Mouse (Mus musculus) megakaryocyte, embryonic 14.5 days (primary cell): ENCODE measurements around the gene Camk1. TPM values are rescaled to one million over a fixed set of nuclear protein-coding genes. Genes with fewer than 3 reads are reported as not detected.
A peak's percentile ranks its signal among the peaks of the same experiment; 100 is the strongest.
"Not testable (repeated sequence)": the region's sequence is repeated elsewhere in the genome, so short reads cannot be mapped to it uniquely, and the experiment has no call there.

Source experiments
- H3K27me3 ChIP-seq: replicated peaks from 2 replicates; pipeline ENCODE3; 2012; ENCODE audit warnings: inconsistent platforms
- H3K36me3 ChIP-seq: replicated peaks from 2 replicates; pipeline ENCODE3; 2012; ENCODE audit warnings: low read length, inconsistent platforms, mixed read lengths
- H3K4me1 ChIP-seq: 2 replicates; pipeline ENCODE4 v1.6.1; 2012; ENCODE audit warnings: inconsistent platforms
- H3K4me3 ChIP-seq: replicated peaks from 2 replicates; pipeline ENCODE3; 2012; ENCODE audit warnings: moderate library complexity, mild to moderate bottlenecking, inconsistent platforms
- H3K9me3 ChIP-seq: 2 replicates; pipeline ENCODE4 v1.6.1; 2012; ENCODE audit warnings: inconsistent platforms
- FLI1 ChIP-seq: IDR thresholded peaks from 2 replicates; pipeline ENCODE4 v1.6.1; 2012; ENCODE audit warnings: low read length, inconsistent platforms, mixed read lengths
- GATA1 ChIP-seq: IDR thresholded peaks from 3 replicates; pipeline ENCODE4 v1.6.1; 2012; ENCODE audit warnings: mixed read lengths, low read length, inconsistent platforms, borderline replicate concordance
- polyA plus RNA-seq: library from polyadenylated mRNA; stranded (reverse); fragments of >175 nt; gene quantifications from 2 replicates; pipeline ENCODE4 v1.2.3, GENCODE M21; 2012; ENCODE audit warnings: low replicate concordance; ENCODE audit not compliant: insufficient read depth

Camk1 gene
- polyA plus RNA-seq, 1 experiment = 31.4 TPM

DNA sequence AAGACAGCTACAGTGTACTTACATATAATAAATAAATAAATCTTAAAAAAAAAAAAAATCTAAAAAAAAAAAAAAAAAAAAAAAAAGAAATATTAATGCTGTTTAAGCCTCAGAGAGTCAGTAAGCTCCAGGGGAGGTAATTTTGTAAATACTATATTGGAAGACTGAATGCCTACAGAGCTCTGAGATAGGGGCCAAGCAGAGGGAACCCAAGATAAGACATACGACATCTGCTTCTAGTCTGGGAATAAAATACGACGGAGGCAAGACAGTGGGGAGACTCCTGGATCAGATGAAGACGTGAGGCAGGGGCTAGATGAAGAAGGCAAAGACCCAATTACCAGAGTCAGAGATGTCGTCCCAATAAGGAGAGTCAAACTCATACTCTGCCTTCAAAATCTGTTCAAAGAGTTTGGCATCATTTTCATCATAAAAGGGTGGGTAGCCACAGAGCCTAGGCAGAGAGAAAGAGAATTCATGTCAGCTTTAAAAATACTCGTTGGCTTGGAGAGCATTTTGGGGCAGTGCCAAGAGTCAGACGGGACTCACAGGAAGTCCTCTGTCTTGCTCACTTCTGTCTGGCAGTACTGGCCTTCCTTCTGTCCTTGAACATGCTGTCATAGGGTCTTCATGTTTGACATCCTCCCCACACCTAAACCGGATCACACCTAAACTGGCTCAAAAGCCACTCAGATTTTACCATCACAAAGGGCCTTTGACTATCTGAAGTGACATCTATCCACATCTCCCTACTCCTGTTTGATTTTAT lies 6.7 kb downstream of the Camk1 start:
- H3K9me3 ChIP-seq = no peaks in the 10 kb centered on the region
- TF ChIP-seq GATA1 = no peak
- TF ChIP-seq FLI1 = no peak
- no peak overlapping the region for H3K4me3 ChIP-seq
- peaks cover 48% of the 10 kb centered on the region for H3K4me1 ChIP-seq
- peaks cover 5% of the 10 kb centered on the region for H3K27me3 ChIP-seq
- H3K36me3 ChIP-seq = peaks cover 86% of the 10 kb centered on the region

DNA sequence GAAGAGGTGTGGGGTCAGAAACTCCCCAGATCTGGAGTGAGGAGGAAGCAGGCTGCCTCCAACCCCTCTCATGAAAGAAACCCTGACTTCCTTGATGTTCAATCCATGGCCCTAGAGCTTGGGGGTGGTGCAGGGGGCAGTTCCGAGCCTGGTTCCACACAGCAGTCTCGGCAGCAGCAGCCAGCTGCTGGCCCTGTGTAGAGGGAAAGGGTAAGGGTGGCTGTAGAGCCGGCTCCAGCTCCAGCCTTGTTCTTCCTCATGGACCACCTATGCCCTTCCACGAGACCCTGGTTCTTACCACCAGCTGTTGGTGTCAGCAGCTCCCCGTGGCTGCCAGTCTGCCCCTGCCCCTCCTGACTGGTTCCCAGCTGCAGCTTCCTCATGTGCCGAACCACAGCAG lies 9.6 kb downstream of the Camk1 start:
- H3K4me1 ChIP-seq = peaks cover 48% of the 10 kb centered on the region

DNA sequence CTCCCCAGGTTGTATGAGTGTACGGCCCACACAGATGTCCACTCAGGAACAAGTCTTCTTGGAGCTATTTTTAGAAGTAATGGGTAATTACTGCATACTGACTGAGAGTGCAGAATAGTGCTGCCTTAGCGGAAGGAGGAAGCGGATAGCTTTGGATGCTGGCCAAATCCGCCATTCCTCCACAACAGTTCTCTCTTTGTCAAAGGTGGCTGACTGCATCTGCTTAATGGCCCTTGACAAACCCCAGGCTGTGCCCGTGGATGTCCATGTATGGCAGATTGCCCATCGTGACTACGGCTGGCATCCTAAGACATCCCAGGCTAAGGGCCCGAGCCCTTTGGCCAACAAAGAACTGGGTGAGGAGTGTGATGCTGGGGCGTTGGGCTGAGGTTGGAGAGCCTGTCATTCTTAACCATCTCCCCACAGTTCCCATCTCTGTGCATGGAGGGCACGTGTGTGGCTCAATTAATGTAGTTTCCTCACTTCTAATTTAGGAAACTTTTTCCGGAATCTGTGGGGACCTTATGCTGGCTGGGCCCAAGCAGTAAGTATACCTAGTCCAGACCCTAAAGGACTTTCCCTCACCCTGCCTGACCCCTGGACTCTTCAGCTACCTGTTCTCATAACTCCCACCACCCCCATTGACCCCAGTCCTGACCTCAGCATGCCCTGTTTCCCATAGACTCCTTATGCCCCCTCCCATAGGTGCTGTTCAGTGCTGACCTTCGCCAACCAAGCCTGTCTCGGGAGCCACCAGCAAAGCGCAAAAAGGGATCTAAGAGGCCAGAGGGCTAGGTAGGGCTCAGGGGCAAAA lies 10.4 kb downstream of the Camk1 start:
- Histone ChIP-seq H3K27me3 (no peaks in the 10 kb centered on the region), H3K4me3 (no peak overlapping the region), H3K4me1 (peaks cover 54% of the 10 kb centered on the region), H3K9me3 (no peaks in the 10 kb centered on the region), H3K36me3 (peaks cover 90% of the 10 kb centered on the region)
- TF ChIP-seq FLI1 = no peak
- no peak for TF ChIP-seq GATA1

More for the DNA sequence above, 9.6 kb downstream of the Camk1 start:
- Histone ChIP-seq H3K4me3 (no peak overlapping the region), H3K9me3 (no peaks in the 10 kb centered on the region), H3K36me3 (peaks cover 90% of the 10 kb centered on the region), H3K27me3 (peaks cover 1% of the 10 kb centered on the region)
- TF ChIP-seq GATA1 (no peak), FLI1 (no peak)

DNA sequence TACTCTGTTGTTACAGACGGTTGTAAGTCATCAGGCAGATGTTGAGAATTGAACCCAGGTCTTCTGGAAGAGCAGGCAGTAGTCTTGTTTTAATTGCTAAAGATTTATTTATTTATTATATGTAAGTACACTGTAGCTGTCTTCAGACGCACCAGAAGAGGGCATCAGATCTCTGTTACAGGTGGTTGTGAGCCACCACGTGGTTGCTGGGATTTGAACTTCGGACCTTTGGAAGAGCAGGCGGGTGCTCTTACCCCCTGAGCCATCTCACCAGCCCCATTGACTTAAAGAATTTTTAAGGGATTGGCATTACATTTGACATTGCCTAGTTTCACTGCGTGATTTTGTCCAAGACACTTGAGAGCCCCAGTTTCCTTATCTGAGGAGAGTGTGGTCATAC lies 11.1 kb downstream of the Camk1 start:
- H3K4me1 ChIP-seq = peaks cover 53% of the 10 kb centered on the region
- H3K36me3 ChIP-seq = peaks cover 87% of the 10 kb centered on the region
- not testable (repeated sequence) for H3K27me3 ChIP-seq, H3K9me3 ChIP-seq, H3K4me3 ChIP-seq

DNA sequence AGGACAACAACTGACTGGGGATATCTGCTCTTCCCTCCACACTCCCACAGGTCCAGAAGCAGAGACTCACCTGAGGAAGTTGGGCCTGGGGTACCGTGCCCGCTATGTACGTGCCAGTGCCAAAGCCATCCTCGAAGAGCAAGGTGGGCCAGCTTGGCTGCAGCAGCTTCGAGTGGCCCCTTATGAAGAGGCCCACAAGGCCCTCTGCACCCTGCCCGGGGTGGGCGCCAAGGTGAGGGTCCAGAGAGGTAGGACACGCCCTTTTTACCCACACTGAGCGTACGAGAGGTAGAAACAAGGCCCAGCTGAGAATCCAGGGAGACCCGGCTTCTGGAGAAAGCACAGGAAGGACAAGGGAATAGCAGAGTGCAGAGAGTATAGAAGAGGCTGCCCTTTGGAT lies 12.1 kb downstream of the Camk1 start:
- Histone ChIP-seq H3K9me3 (no peaks in the 10 kb centered on the region), H3K27me3 (no peaks in the 10 kb centered on the region), H3K36me3 (peaks cover 77% of the 10 kb centered on the region), H3K4me1 (peaks cover 45% of the 10 kb centered on the region), H3K4me3 (no peak overlapping the region)
- no peak for TF ChIP-seq FLI1
- no peak for TF ChIP-seq GATA1

DNA sequence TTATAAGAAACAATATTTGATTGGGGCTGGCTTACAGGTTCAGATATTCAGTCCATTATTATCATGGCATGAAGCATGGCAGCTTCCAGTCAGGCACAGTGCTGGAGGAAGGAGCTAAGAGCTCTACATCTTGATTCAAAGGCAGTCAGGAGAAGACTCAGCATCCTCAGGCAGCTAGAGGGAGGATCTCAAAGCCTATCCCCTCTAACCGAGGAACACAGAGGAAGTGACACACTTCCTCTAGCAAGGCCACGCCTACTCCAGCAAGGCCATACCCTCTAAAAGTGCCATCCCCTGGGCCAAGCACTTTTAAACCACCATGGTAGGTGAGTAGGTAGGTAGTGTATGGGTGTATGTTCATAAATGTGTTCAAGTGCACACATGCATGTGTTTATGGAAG lies 13.2 kb downstream of the Camk1 start:
- peak overlapping the region; percentile 73 for H3K4me3 ChIP-seq
- no peaks in the 10 kb centered on the region for H3K9me3 ChIP-seq
- peaks cover 68% of the 10 kb centered on the region for H3K36me3 ChIP-seq
- no peaks in the 10 kb centered on the region for H3K27me3 ChIP-seq
- peaks cover 54% of the 10 kb centered on the region for H3K4me1 ChIP-seq
- TF ChIP-seq FLI1 (peak; percentile 69; the same call in 1 of the 2 replicates), GATA1 (no peak)

DNA sequence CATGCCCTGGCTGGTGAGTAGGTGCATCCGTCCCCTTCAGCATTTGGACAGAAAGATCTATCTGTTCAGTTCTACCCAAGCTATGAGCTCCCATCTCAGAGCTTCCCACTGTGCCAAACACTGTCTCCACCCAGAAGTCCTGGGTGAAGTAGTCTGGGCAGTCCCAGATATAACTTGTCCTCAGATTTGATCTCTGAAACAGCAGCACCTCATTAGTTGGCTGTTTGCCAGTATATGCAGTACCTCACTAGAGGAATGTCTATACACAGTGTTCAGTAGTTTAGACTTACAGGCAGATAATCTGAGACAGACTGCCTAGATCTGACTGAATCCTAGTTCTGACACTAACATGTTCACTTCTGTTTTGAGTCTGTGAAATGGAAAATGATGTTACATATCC lies 14.4 kb downstream of the Camk1 start:
- Histone ChIP-seq H3K4me3 (peak overlapping the region; percentile 14), H3K36me3 (peaks cover 68% of the 10 kb centered on the region), H3K9me3 (no peaks in the 10 kb centered on the region), H3K4me1 (peaks cover 63% of the 10 kb centered on the region), H3K27me3 (no peaks in the 10 kb centered on the region)
- no peak for TF ChIP-seq FLI1
- no peak for TF ChIP-seq GATA1

DNA sequence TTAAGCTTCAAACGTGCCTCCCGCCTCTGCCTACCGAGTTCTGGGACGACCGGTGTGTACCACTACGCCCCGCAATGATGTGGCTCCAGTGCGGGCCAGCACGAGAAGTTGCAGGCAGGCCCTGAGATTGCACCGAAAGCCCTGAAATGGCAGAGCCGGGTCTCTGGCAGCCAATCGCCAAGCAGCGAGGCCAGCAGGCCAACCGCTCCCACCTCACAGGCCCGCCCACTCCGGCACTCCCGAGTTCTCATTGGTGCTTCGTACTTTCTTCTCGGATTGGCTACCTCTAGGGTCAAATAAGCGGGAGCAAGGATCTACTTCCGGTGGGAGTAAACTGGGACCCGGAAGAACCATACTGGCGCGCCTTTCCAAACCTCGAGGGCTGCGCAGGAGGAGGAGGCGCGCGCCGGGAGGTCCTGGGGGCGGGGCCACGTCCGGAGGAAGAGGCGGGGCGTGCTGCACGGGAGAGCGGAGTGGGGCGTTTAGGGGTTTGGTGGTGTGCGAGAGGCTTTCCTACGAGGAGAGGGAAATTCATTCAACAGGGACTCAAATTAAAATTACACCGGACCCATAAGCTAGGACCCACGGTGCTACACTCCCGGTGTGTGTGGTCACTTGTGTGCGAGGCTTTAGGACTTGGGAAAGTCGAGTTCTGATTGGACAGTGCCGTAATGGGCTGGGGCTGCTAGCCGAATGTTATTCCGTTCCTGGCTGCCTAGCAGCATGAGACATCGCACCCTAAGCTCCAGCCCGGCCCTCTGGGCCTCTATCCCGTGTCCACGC lies 17.1 kb downstream of the Camk1 start, which contains the start of gene Ogg1:
Gene Ogg1 (plus strand): TSS at position 440 of the 783 bp plus-strand sequence.
- peaks cover 62% of the 10 kb centered on the region for H3K4me1 ChIP-seq

DNA sequence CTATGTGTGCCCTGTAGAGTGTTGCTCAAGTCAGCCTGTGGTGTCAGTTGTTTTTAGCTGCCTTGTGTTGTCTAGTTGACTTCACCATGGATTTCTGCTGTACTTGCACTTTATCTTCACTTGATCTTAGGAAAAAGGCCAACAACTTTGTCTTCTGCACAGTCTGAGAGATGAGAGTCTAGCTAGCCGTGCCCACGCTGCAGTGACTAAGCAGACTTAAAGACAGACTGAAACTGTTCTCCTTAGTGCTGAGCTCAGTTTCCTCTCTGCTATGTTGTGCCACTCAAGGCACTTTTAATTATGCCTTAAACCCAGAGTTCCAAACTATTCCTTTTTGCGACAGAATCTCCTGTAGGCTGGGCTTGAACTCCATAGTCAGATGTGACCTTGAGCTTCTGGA lies 27.8 kb downstream of the Camk1 start:
- Histone ChIP-seq H3K27me3 (no peaks in the 10 kb centered on the region), H3K36me3 (peaks cover 99% of the 10 kb centered on the region), H3K4me3 (peak overlapping the region; percentile 84), H3K9me3 (no peaks in the 10 kb centered on the region), H3K4me1 (peaks cover 53% of the 10 kb centered on the region)
- no peak for TF ChIP-seq GATA1
- no peak for TF ChIP-seq FLI1

More for the DNA sequence above, 17.1 kb downstream of the Camk1 start, which contains the start of gene Ogg1:
- H3K36me3 ChIP-seq = peaks cover 70% of the 10 kb centered on the region
- H3K27me3 ChIP-seq = no peaks in the 10 kb centered on the region
- no peaks in the 10 kb centered on the region for H3K9me3 ChIP-seq
- no peak for TF ChIP-seq GATA1
- peak; percentile 87; the same call in 1 of the 2 replicates for TF ChIP-seq FLI1
- H3K4me3 ChIP-seq = peak within 1 kb of the TSS; percentile 96

DNA sequence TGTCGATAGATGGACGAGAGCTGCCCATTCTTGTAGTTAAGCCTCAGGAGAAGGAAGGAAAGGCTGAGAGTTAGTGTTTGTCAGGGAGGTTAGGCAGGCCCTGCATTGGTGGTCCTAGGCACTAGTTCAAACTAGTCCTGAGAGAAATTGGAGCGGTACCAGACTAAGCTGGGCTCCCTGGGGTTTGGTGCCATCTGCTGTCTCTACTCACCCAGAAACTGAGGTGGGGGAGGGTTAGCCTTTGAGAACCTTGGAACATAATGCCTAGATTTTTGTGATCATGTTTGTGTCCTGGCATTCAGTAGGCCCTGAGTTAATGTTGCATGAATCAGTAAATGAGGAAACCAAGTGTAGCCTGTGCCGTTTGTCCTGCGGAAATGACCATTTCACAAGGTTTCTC lies 35.6 kb downstream of the Camk1 start:
- TF ChIP-seq GATA1 = no peak
- Histone ChIP-seq H3K36me3 (peaks cover 41% of the 10 kb centered on the region), H3K27me3 (no peaks in the 10 kb centered on the region)

More for the DNA sequence above, 35.6 kb downstream of the Camk1 start:
- H3K4me3 ChIP-seq = peak overlapping the region; percentile 97
- H3K4me1 ChIP-seq = peaks cover 63% of the 10 kb centered on the region
- no peaks in the 10 kb centered on the region for H3K9me3 ChIP-seq
